Mouse (Mus musculus) CH12.LX (cell line): Measurements from ENCODE around the gene Ndufb4.

Source experiments
- CTCF ChIP-seq, 2 experiments: IDR thresholded peaks in 1 of 2; conservative IDR thresholded peaks in 1 of 2; 2 replicates each; pipeline ENCODE4 v1.5.1; 2011 to 2012; ENCODE audit warnings: low read depth in 2 of 2, low read length in 2 of 2, improper control_type of control experiment in 1 of 2, inconsistent platforms in 1 of 2, mild to moderate bottlenecking in 1 of 2, moderate library complexity in 1 of 2
- EP300 ChIP-seq: IDR thresholded peaks from 2 replicates; pipeline ENCODE4 v1.6.1; 2011; ENCODE audit warnings: low read length, improper control_type of control experiment
- HCFC1 ChIP-seq: IDR thresholded peaks from 2 replicates; pipeline ENCODE4 v1.6.1; 2012; ENCODE audit warnings: low read depth, mild to moderate bottlenecking, inconsistent platforms, low read length, improper control_type of control experiment
- KAT2A ChIP-seq: IDR thresholded peaks from 2 replicates; pipeline ENCODE4 v1.6.1; 2012; ENCODE audit warnings: low read length, improper control_type of control experiment, inconsistent platforms; ENCODE audit not compliant: insufficient replicate concordance
- MEF2A ChIP-seq: IDR thresholded peaks from 2 replicates; pipeline ENCODE4 v1.6.1; 2014; ENCODE audit warnings: low read depth, mild to moderate bottlenecking, inconsistent platforms, low read length, improper control_type of control experiment, borderline replicate concordance
- MXI1 ChIP-seq: IDR thresholded peaks from 2 replicates; pipeline ENCODE4 v1.6.1; 2011; ENCODE audit warnings: mild to moderate bottlenecking, low read depth, low read length, improper control_type of control experiment
- MYC ChIP-seq: IDR thresholded peaks from 2 replicates; pipeline ENCODE4 v1.6.1; 2011; ENCODE audit warnings: low read depth, mild to moderate bottlenecking, improper control_type of control experiment, low read length

- TF ChIP-seq KAT2A = no peak
- TF ChIP-seq EP300 = no peak
- no peak for TF ChIP-seq CTCF (conservative IDR thresholded peaks at IDR 0.05 in 1 of 2, IDR thresholded peaks at IDR 0.05 in 1 of 2; ENCODE audit: low read depth in 2 of 2, low read length in 2 of 2)
- no peak for TF ChIP-seq HCFC1
- TF ChIP-seq MYC = no peak
- TF ChIP-seq MEF2A = no peak
- TF ChIP-seq MXI1 = no peak
Observed at GRCm38 (mm10) chr16:37649068-37649467, 5.2 kb downstream of the Ndufb4 start.
